Mouse (Mus musculus): ENCODE measurements around the gene Itsn2.
"Not testable (repeated sequence)": the region's sequence is repeated elsewhere in the genome, so short reads cannot be mapped to it uniquely, and the experiment has no call there.

Gene Itsn2

DNA sequence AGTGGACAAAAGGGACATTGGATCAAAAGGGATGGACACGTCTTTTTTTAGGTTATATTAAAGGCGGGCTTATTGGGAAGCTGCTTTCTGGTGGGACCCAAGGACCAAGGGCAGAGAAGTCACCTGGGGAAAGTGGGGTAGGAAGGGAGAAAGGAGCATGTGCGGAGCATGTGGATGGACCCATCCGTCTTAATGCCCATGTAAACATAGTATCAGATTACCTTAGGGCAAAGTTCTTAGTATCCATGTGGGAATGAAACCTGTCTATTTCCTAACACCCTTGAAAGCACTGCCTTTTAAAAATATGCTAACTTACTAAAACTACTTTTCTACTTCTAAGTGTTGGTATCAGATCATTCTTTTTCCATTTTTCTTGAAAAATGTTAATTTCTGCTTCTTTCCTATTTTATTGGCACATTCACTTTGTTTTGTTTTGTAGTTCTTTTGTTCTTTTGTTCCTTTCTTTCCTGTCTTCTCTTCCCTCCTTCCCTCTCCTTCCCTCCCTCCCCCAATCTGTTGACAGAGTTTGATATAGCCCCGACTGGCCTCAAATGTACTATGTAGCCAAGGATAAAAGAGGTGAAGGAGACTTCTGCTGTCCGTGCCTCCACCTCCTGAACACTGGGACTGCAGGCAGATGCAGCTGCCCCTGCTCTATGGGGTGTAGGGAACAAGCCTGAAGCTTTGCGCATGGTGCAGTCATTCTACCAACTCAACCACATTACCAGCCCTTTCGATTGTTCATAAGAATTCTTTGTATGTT, 6.4 kb downstream of the Itsn2 start:
- no peak for DNase-seq (ENCODE audit: low spot score)

DNA sequence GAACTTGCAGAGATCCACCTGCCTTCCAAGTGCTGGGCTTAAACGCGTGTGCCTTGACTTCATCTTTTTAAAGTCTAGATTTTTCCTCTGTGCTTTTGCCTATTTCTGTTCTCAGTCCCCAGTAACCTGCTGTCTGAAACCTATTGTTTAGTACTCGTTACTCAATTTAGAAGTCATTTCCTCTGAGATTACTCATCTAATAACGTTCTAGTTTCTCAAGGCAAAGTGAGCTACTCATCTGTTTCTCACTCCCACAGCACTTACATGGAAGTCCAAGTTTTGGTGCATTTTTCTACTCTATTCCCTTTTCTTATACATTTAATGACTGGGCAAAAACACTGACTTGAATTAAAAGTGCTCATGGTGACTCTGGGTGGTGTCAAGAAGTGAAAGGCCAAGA, 7.3 kb downstream of the Itsn2 start:
- DNase-seq (ENCODE audit: low spot score) = no peak

GRCm38 (mm10) chr12:4606625-4607024, 14.2 kb downstream of the Itsn2 start:
- no peak for DNase-seq (ENCODE audit: low spot score)

DNA sequence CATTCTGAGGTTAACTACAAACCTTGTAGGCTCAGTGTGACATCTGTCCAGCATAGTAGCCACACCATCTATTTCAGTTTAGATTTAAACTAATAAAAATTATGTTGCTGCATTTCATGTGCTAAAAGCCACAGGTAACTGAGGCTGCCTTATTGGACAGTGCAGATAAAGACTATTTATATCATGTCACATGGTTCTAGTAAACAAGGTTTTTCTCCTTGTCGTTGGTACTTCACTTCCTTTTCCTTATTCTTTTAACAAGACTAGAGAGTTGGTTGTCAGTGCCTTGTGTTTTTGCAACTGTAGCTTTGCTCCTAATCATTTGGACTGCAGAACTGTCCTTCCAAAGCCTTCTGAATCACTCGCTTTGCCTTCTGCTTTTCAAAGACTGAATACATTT, 22.3 kb downstream of the Itsn2 start:
- DNase-seq (ENCODE audit: low spot score) = no peak

DNA sequence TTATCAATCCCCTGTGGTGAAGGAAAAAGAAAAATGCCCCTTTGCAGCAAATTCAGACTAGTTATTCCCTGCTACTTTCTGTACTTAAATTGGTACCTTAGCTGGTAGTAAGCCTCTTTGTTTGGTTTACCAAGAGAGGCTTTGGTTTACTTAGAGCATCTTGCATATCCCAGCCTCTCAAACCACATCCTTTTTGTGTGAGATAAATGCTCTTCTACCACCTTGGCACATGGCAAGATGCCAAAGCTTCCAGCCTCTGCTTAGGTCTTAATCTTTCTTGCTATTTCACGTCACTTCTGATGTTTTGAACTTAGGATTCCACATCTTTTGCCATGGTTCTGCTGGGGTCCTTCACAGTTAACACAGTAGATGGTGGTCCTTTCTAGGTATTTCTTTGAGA, 31.8 kb downstream of the Itsn2 start:
- DNase-seq (ENCODE audit: low spot score) = no peak

GRCm38 (mm10) chr12:4632957-4633356, 40.5 kb downstream of the Itsn2 start:
- no peak for DNase-seq (ENCODE audit: low spot score)

DNA sequence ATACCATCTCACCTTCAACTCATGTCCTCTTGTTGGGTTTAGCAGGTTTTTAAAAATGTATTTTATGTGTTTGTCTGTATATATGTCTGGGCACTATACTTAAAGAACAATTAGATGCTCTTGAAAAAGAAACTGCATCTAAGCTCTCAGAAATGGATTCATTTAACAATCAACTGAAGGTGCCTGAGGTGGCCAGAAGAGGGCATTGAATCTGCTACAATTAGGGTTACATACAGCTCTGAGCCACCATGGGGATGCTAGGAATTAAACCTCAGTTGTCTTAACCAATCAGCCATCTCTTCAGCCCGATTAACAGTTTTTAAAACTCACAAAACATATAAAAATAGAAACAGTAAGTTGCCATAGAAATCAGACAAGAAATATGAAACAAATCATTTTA, 46.0 kb downstream of the Itsn2 start:
- no peak for DNase-seq (ENCODE audit: low spot score)

DNA sequence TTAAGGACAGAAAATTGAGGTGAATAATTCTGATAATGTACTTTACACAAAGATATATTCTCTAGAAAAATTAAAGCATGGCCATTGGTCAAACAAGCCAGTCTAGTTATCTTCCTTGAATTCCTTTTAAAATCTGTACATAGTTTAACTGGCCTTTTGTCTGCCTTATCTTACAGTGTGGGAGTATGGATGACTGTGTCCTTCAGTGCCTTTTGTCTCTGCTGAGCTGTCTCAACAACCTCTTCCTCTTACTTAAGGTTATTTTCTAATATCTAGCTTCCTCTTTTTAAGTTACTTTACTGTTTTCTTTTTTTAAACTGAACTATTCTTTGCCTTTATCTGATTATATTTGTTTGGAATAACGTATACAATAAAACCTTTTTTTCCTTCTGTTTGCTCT, 48.3 kb downstream of the Itsn2 start:
- no peak for DNase-seq (ENCODE audit: low spot score)

GRCm38 (mm10) chr12:4656813-4657212, 64.4 kb downstream of the Itsn2 start:
- no peak for DNase-seq (ENCODE audit: low spot score)

- DNase-seq (ENCODE audit: low spot score) = no peak
These were observed 72.7 kb downstream of the Itsn2 start for GRCm38 (mm10) chr12:4664929-4665674.

- no peak for DNase-seq (ENCODE audit: low spot score)
These were observed 73.2 kb downstream of the Itsn2 start for GRCm38 (mm10) chr12:4665675-4666037.

- DNase-seq (ENCODE audit: low spot score) = no peak
These were observed 83.9 kb downstream of the Itsn2 start for GRCm38 (mm10) chr12:4676336-4676735.

GRCm38 (mm10) chr12:4679971-4680370, 87.5 kb downstream of the Itsn2 start:
- no peak for DNase-seq (ENCODE audit: low spot score)

DNA sequence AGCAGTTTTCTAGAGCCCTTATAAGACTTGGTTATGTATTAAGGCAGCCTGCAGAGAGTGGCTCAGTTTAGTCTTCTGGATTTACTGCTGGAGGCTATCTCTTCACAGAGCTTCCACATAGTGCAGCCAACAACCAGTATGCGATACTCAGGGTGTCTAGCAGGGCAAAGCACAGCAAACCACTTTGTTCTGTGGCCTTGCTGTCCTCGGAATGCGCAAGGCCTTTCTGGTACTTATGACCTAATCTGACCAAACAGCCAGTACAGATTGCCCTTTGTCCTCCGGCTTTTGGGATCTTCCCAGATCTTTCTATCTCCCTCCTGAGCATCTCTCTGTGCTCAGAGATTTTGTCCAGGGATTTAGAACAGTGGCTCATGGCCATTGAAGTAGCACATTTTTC, 93.0 kb downstream of the Itsn2 start:
- DNase-seq (ENCODE audit: low spot score) = no peak

DNA sequence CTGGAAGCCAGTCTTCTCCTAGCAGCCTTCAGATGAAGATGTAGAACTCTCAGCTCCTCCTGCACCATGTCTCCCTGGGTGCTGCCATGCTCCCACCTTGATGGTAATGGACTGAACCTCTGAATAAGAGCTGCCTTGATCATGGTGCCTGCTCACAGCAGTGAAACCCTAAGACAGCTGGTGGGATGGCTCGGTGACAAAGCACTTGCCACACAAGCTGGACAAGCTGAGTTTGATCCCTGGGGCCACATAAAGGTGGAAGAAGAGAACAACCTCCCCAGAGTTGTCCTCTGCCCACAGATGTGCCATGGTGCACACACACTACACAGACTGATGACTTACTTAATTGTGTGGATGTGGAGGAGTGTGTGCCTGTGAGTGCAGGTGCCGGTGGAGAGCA, 95.9 kb downstream of the Itsn2 start:
- DNase-seq (ENCODE audit: low spot score) = no peak

DNA sequence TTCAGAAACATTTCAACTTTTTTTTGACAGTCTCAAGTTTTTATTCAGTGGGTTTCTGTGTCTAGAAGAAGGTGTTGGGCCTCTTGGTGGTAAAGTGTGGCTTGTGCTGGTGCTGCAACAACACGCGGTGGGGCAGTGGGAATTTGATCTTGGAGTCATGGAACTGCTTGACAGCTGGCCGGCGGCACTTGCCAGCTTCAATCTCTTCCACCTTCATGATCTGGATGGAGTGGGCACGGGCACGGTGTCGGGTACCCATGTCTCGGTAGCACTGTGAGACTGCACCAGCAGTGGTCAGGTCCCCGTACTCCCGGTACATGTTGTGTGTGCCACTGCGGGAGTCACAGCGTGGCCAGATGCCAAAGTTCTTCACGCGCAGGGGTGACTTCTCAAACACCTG, 96.9 kb downstream of the Itsn2 start:
- no peak for DNase-seq (ENCODE audit: low spot score)

- DNase-seq (ENCODE audit: low spot score) = no peak
These were observed 98.8 kb downstream of the Itsn2 start for GRCm38 (mm10) chr12:4691193-4691592.

DNA sequence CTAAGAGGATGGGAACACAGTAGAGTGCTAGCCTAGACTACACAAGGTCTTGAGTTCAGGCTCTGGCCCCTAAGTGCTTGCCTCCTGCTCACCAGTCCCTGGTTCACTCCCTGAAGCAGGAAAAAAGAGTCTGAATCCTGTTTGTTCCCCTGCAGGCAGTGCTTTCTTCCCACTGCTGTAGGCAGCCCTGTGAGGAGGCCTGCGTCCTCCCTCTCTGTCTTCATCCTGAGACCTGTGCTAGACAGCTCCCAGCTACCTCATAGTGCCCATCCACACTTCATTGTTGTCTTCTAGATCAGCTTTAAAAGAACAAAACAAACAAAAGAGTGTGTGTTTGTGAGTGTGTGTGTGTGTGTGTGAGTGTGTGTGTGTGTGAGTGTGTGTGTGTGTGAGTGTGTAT, 102.1 kb downstream of the Itsn2 start:
- no peak for DNase-seq (ENCODE audit: low spot score)

- DNase-seq (ENCODE audit: low spot score) = not testable (repeated sequence)
These were observed 113.2 kb downstream of the Itsn2 start for GRCm38 (mm10) chr12:4705626-4706025.

DNA sequence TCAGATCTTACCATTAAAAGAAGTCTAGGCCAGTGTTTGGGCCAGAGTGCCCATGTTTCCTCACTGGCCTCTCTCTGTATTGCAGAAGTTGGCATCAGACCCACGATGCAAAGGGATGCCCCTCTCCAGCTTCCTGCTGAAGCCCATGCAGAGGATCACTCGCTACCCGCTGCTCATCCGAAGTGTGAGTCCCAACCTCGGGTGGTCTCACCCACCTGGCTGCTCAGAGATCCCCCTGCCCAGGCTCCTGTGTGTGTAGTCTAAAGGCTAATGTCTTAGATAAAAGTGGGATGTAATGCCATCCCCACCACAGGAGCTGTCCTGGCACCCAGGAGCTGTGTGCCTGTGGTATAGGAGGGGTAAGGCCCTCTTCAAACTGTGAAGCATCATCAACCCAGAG, 113.7 kb downstream of the Itsn2 start:
- no peak for DNase-seq (ENCODE audit: low spot score)

- no peak for DNase-seq (ENCODE audit: low spot score)
These were observed 114.5 kb downstream of the Itsn2 start for GRCm38 (mm10) chr12:4706901-4707300.

DNA sequence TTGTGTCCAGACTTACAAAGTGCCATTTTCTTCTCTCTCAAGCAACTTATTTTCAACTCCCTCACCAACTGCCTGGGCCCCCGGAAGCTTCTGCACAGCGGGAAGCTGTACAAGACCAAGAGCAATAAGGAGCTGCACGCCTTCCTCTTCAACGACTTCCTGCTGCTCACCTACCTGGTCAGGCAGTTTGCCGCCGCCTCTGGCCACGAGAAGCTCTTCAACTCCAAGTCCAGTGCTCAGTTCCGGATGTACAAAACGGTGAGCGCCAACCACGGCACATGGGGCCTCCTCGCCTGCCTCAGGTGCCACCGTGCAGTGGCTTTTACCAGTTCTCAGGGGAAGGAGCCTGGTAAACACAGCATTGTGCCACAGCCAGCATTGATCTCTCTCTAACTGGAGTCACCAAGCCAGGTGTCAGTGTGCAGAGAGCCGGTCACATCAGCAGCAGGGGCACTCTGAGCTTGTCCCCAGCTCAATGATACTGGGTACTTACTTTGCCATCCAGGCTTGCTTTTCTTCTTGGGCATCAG, 115.1 kb downstream of the Itsn2 start:
- DNase-seq (ENCODE audit: low spot score) = no peak

DNA sequence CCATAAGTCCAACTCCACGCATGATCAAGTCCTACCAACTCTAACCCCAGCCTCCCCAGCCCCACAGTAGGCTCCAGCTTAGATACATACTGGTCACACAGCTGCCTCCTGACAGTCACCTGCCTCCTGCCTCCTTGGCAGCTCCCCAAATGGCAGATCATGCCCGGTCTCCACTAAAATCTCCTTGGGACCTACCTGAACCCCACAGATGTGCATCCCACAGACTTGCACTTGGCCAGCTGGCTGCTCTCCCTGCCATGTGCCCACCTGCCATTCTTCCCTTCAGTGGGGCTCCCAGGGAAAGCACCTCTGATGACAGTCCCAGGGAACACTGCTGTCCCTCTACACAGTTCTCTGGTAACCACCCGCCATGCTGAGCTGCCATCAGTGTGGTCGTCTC, 115.9 kb downstream of the Itsn2 start:
- no peak for DNase-seq (ENCODE audit: low spot score)

All from urinary bladder, postnatal 10 days (tissue).